Mouse (Mus musculus): ENCODE measurements at regions not wholly inside any gene's neighbourhood (a gene's known extent, or its start where the extent isn't known, plus 50 kb on each side); places are given as distances from the start of the nearest gene placed in this dataset.

DNA sequence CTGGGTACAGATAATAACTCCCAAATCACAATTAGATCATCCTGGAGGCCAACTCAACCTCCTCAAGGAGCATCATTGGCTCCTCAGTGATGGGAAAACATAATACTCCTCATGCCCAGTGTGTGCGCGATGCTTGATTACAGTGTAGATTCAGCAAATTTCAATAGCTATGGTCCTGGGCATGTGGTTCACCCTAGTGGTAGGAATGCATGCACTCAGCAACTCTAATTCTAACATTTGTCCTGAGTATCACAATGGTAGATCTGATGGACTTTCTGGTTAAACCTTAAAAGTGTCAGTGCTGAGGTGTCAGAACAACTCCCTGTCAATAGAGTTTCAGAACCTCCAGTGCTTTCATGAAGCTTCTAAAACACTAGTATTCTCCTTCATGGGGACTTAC, 442.0 kb downstream of the Hsfy2 start:
- DNase-seq = no peak

DNA sequence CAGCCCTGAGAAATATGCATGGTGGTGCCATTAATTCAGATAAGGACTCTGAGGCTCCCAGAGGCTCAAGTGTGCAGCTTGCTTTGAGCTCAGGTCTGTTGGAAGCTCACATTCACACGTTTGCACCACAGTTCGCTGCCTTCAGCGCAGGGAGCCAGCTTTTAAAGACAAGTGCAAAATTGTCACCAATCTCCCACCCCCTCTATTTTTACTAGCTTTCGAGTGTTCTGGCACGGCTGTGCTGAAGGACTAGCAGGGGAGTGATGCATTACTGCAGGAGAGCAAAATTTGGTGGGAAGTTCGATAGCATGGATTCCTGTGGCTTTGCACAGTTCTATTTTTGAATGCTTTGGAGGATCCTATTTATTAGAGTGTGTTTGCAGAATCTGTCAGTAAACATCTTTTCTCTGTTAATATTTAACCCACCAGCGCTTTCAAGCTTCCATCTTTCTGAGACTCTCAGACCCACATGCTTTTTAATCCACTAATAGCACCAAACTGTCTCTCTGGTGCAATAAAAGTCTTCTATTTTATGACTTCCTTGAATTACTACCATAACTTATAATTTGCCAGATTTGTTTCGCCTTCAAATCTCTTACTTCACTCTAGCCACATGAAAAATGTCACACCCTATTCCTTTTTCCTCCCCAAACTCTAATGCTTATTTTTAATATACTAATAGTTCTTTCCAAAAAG, 453.6 kb downstream of the Hsfy2 start:
- DNase-seq = peak; percentile 79

DNA sequence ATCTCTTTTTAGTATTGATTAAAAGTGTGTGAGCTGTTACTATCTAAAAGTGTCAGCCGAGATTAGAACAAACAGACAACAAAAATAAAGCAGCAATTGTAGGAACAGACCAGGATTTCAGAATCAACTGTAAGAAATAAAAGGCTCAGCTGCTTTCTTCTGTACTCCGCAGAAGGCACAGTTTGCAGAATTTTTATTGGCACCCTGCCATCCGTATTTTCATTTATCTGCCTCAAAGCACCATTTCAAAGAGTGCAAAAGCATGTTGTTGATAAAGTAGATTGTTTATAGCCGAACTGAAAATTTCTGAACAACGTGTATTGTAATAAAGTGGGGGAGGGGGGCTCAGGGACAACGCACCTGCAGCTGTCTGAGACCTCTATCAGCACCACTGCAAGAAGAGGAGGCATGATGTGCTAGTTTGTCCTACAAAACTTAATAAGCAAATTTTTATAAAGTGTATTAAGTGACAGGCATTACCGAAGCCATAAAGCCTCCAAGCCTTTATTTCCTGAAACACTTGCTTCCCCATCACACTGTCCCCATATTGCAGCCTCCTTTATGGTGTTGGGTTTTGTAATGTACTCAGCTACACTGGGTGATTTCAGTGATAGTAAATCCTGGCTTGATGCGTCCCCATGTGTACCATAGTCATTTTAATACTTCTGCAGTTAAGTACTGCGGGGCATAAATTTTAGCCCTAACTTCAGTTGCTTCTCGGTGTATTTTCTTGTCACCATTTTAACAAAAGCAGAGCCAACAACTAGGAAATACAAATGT, 457.8 kb downstream of the Hsfy2 start:
- DNase-seq = no peak

DNA sequence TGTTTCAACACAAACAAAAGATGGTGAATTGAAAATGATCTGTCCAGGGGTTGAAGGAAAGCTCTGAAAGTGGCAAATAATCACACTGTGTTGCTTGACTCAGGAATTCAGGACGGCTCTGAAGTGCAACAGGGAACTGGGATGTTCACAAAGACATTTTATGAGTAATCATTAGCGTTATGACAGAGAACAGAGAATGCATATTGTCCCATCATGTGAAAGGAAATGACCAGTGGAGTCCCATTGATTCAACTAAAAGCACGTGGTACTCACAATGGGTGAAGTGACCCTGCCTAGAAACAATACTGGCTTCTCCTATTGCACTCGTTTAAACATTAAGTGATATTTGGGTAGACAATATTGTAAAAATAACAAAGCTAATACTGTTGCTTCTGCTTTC, 466.1 kb downstream of the Hsfy2 start:
- no peak for DNase-seq

DNA sequence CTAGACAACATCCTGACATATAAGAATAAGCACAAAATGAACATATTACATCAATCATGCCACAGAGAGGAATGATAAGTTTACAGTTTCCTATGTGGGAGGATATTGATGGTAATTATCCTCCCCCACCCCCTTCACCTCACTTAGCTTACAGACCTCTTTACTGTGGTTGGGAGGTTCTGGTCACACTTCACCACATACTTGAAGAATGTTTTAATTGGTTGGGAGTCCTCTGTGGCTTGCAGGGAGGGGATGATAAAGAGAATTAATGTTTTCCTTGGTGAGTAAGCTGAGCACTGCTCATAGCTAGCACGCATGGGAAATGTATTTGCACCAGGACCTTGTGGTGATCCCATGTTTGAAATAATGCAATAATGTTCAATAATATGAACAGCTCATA, 468.5 kb downstream of the Hsfy2 start:
- DNase-seq = no peak

- DNase-seq = peak; percentile 61
Observed at GRCm38 (mm10) chr1:56168063-56168462, 469.2 kb downstream of the Hsfy2 start.

DNA sequence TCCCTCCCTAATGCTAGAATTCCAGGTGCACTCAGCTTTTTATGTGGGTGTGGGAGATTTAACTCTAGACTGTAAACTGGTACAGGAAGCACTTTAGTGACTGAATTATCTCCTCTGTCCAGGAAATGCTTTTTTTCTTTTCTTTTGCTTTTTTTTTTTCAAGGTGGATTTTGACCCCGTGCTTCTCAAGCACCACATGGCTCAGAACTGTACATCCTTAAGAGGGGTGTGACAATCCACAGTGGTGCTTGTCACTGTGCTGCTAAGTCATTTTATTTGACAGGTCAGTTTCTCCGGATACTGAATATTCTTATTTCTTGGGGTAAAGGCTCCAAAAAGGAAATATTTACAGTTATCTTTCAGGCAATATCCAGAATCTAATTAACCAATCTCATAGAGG, 472.0 kb downstream of the Hsfy2 start:
- peak; percentile 44 for DNase-seq

GRCm38 (mm10) chr1:56164366-56164765, 472.9 kb downstream of the Hsfy2 start:
- DNase-seq = no peak

DNA sequence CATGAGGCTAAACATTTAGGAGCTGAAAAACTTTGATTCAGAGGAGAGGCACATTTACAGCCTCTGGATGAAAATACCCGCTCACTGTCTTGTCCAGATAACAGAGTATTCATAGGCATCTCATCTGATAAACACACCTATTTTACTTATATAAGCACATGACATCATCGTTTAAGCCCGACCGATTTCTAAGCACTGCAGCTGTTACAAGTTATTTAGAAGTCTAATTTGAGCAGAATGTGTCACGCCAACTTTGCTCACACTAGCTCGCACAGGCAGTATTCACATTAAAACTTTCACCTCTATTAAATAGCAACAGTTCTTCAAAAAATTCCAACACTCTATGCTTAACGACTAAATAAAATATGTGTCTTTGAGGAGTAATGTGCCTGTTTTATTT, 506.3 kb downstream of the Hsfy2 start:
- no peak for DNase-seq

GRCm38 (mm10) chr1:56089254-56089834, 547.9 kb downstream of the Hsfy2 start:
- DNase-seq = peak; percentile 99

- no peak for DNase-seq
Observed at GRCm38 (mm10) chr1:56088357-56088756, 548.9 kb downstream of the Hsfy2 start.

GRCm38 (mm10) chr1:56076757-56077156, 560.5 kb downstream of the Hsfy2 start:
- no peak for DNase-seq

GRCm38 (mm10) chr1:56072255-56072654, 565.0 kb downstream of the Hsfy2 start:
- DNase-seq = peak; percentile 50

DNA sequence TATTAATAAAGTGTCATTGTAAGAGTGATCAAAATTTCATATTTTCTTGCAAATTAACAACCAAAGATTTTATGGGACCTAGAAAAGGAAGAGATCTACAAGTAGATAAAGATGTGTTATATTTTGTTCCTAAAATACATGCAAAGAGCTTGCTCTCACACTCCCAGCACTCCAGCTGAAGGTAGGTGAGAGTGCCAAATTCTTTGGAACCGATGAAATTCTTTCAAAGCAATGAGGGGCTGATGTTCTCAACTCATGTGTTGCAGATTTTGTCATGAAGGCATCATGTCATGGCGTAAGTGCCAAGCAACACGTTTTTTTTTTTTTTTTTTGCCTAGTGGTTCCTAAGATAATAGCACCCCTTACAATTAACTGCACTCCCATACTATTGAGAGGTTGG, 573.8 kb downstream of the Hsfy2 start:
- DNase-seq = no peak
